In genomic region chr5:142811870-142812443, GRCm38 (mm10) we compare ENCODE assay signal across 9 mouse cellular contexts. TPM values are rescaled to one million over a fixed set of nuclear protein-coding genes. Genes with fewer than 3 reads are reported as not detected.
DNase-seq lines count a peak whose midpoint lies in the region; TF ChIP-seq lines count a peak whose summit lies in the region.
"Had no signal": no experiment of that assay in that cellular context is flagged by ENCODE, and none has a peak within 500 bp of the region (broad histone marks: within the 10 kb centered on the region; RNA-seq: fewer than 3 reads in every experiment).

No protein-coding gene starts in this region.

- peak overlapping the region; percentile 88 for H3K4me2 ChIP-seq in myocyte (ENCODE audit: low read depth)

- peaks cover 16% of the 10 kb centered on the region for H3K79me2 ChIP-seq in heart, adult 2 months (replicated peaks; ENCODE audit: control insufficient read depth, insufficient read depth, low read length)
- H3K79me2 ChIP-seq in myocyte (ENCODE audit: control insufficient read depth, insufficient read depth) = peaks cover 95% of the 10 kb centered on the region

- no peak for DNase-seq in heart, adult 2 months
- DNase-seq in heart, adult 9 months (ENCODE audit: low spot score in 2 of 2) = no peak
- DNase-seq in kidney, adult 8-10 months = peak; percentile 76 to 82
- DNase-seq in urinary bladder, postnatal 14 days (ENCODE audit: low spot score) = no peak
- no peak for DNase-seq in testis, postnatal 10 days (ENCODE audit: low spot score)
- DNase-seq in layer of hippocampus, adult 11-12 months (ENCODE audit: low spot score) = no peak

- H3ac ChIP-seq in myocyte (ENCODE audit: control insufficient read depth, insufficient read length) = no peak overlapping the region

- no peak overlapping the region for H3K4me3 ChIP-seq in heart, adult 2 months
- peak overlapping the region; percentile 96 for H3K4me3 ChIP-seq in embryonic fibroblast, embryonic 13.5 days (ENCODE audit: insufficient read depth, low read length)
- peak overlapping the region; percentile 99 for H3K4me3 ChIP-seq in myocyte

- intact Hi-C loops in heart, adult 2 months (cut with DNase I) = no loop called here

- peak overlapping the region; percentile 16; the same call in 1 of the 2 replicates for H3K9ac ChIP-seq in heart, adult 2 months (ENCODE audit: low read depth, low read length)

- no peak for TF ChIP-seq EP300 in heart, adult 2 months (IDR thresholded peaks at IDR 0.05; ENCODE audit: insufficient read depth, low read depth, low read length)

- peaks cover 22% of the 10 kb centered on the region for H3K4me1 ChIP-seq in heart, adult 2 months (ENCODE audit: control insufficient read depth, insufficient read depth, low read length)
- peaks cover 3% of the 10 kb centered on the region; the same call in 1 of the 2 replicates for H3K4me1 ChIP-seq in embryonic fibroblast, embryonic 13.5 days (ENCODE audit: control insufficient read depth, insufficient read depth, low read length)

- no peak for TF ChIP-seq POLR2A in heart, adult 2 months (IDR thresholded peaks at IDR 0.05; ENCODE audit: insufficient read depth, low read depth, low read length)
- TF ChIP-seq POLR2A in embryonic fibroblast, embryonic 13.5 days (IDR thresholded peaks at IDR 0.05; ENCODE audit: low read depth, low read length) = peak; percentile 26; the same call in 1 of the 2 replicates
- TF ChIP-seq POLR2A in myocyte (IDR thresholded peaks at IDR 0.05; ENCODE audit: insufficient read length, low read depth) = no peak

- H3K36me3 ChIP-seq in heart, adult 2 months (ENCODE audit: control insufficient read depth, insufficient read depth, low read length) = peaks cover 6% of the 10 kb centered on the region
- H3K36me3 ChIP-seq in myocyte (ENCODE audit: control insufficient read depth, insufficient read depth) = peaks cover 6% of the 10 kb centered on the region

- no peaks in the 10 kb centered on the region for H3K27me3 ChIP-seq in heart, adult 2 months (ENCODE audit: control insufficient read depth, insufficient read depth, low read length)
- H3K27me3 ChIP-seq in myocyte (ENCODE audit: control insufficient read depth, insufficient read depth, insufficient read length) = no peaks in the 10 kb centered on the region

- WGBS in heart, adult 2 months = 62% methylated on average over 8 of the region's 8 CpGs

- no peak for TF ChIP-seq CTCF in heart, adult 2 months (IDR thresholded peaks at IDR 0.05)
- TF ChIP-seq CTCF in embryonic fibroblast, embryonic 13.5 days (IDR thresholded peaks at IDR 0.05; ENCODE audit: borderline replicate concordance, insufficient read depth, low read length) = no peak

- H3K27ac ChIP-seq in heart, adult 2 months = peak overlapping the region; percentile 28; the same call in 1 of the 2 replicates
- peak overlapping the region; percentile 100 for H3K27ac ChIP-seq in embryonic fibroblast, embryonic 13.5 days (ENCODE audit: insufficient read depth, low read length)
- H3K27ac ChIP-seq: macrophage had no signal

TF ChIP-seq in myocyte, 11 proteins besides CTCF, POLR2A, EP300 and RAD21:
- no peak for TF ChIP-seq USF1 (IDR thresholded peaks at IDR 0.05; ENCODE audit: low read depth)
- TF ChIP-seq MAX (IDR thresholded peaks at IDR 0.05; ENCODE audit: low read depth) = no peak
- TF ChIP-seq MYOG (IDR thresholded peaks at IDR 0.05; ENCODE audit: control insufficient read depth in 1 of 3, insufficient read depth in 1 of 3, insufficient read length in 2 of 3, low read depth in 2 of 3) = no peak
- TF ChIP-seq MYOD1 (IDR thresholded peaks at IDR 0.05; ENCODE audit: control insufficient read depth in 1 of 3, insufficient read length in 2 of 3, low read depth in 2 of 3) = no peak
- TF ChIP-seq E2F4 (IDR thresholded peaks at IDR 0.05; ENCODE audit: insufficient read depth) = no peak

RNA-seq across cellular contexts. Expression of gene Tnrc18, which starts 5.5 kb away (rescaled TPM):
- 10 to 100 TPM; 49.7 to 60.3 TPM for total RNA-seq in heart, adult 2 months (2021)
- 15.1 and 18.5 TPM in 2 replicates for polyA plus RNA-seq in heart, adult 2 months (2012; rRNA removed)
- 98.0 and 124 TPM in 2 replicates for polyA plus RNA-seq in embryonic fibroblast, embryonic 13.5 days (2011; ENCODE audit: insufficient read length, low read depth, missing spikeins)
- polyA plus RNA-seq in myocyte (2012; fragmentation: generic; extraction: Trizol) = 26.2 TPM

Comparison
In these comparisons a context has a peak if more than half of its experiments do, and no peak if none do; other contexts are left out.
1. DNase-seq: peak in kidney, adult 8-10 months (2 of 2); none in heart, adult 2 months (0 of 2), heart, adult 9 months (0 of 2), urinary bladder, postnatal 14 days (single experiment), testis, postnatal 10 days (single experiment) and layer of hippocampus, adult 11-12 months (single experiment).